Mouse (Mus musculus) embryonic facial prominence, embryonic 13.5 days (tissue): ENCODE data around the gene Clpx. TPM values are rescaled to one million over a fixed set of nuclear protein-coding genes. Genes with fewer than 3 reads are reported as not detected.
A peak's percentile ranks its signal among the peaks of the same experiment; 100 is the strongest.
"Not testable (repeated sequence)": the region's sequence is repeated elsewhere in the genome, so short reads cannot be mapped to it uniquely, and the experiment has no call there.

Experiments used
- ATAC-seq: fragments of 200-750 bp; cut with Nextera tagmentation; 2 replicates; pipeline ENCODE4 v1.8.0; 2017; ENCODE audit warnings: low read depth; ENCODE audit not compliant: insufficient number of reproducible peaks, insufficient read depth, low FRiP score, low TSS enrichment
- H3K27ac ChIP-seq: fragments of 300-500 bp; sonication (generic); 2 replicates; pipeline ENCODE4 v1.5.1; 2015; ENCODE audit warnings: moderate library complexity, mild to moderate bottlenecking, inconsistent platforms
- H3K27me3 ChIP-seq: fragments of 300-500 bp; sonication (generic); 2 replicates; pipeline ENCODE4 v1.6.1; 2015; ENCODE audit warnings: mild to moderate bottlenecking, inconsistent platforms
- H3K36me3 ChIP-seq: fragments of 300-500 bp; sonication (generic); 2 replicates; pipeline ENCODE4 v1.6.1; 2015; ENCODE audit warnings: mild to moderate bottlenecking, inconsistent platforms
- H3K4me1 ChIP-seq: fragments of 300-500 bp; sonication (generic); 2 replicates; pipeline ENCODE4 v1.6.1; 2015; ENCODE audit warnings: inconsistent platforms
- H3K4me2 ChIP-seq: fragments of 300-500 bp; sonication (generic); 2 replicates; pipeline ENCODE4 v1.6.1; 2015; ENCODE audit warnings: moderate library complexity, mild to moderate bottlenecking, inconsistent platforms
- H3K4me3 ChIP-seq: fragments of 300-500 bp; sonication (generic); 2 replicates; pipeline ENCODE4 v1.5.1; 2015; ENCODE audit warnings: mild to moderate bottlenecking, inconsistent platforms
- H3K9ac ChIP-seq: fragments of 300-500 bp; sonication (generic); 2 replicates; pipeline ENCODE4 v1.6.1; 2015; ENCODE audit warnings: mild to moderate bottlenecking, inconsistent platforms
- H3K9me3 ChIP-seq: fragments of 300-500 bp; sonication (generic); 2 replicates; pipeline ENCODE4 v1.6.1; 2016; ENCODE audit warnings: inconsistent platforms
- WGBS: fragments of 180-500 bp; shearing (Covaris S2); methylation state at CpG from one replicate; pipeline ENCODE4 v1.1.7; 2015; ENCODE audit warnings: mixed read lengths; 5-methylcytosine and 5-hydroxymethylcytosine counted together
- polyA plus RNA-seq: library from polyadenylated mRNA; unstranded; fragments of >200 nt; fragmentation: Nextera tagmentation; extraction: Ambion mirVana; gene quantifications from 2 replicates; pipeline ENCODE4 v1.2.1, GENCODE M21; 2015

Gene Clpx
- polyA plus RNA-seq, 1 experiment from 2014 or later: 56.2 TPM

DNA sequence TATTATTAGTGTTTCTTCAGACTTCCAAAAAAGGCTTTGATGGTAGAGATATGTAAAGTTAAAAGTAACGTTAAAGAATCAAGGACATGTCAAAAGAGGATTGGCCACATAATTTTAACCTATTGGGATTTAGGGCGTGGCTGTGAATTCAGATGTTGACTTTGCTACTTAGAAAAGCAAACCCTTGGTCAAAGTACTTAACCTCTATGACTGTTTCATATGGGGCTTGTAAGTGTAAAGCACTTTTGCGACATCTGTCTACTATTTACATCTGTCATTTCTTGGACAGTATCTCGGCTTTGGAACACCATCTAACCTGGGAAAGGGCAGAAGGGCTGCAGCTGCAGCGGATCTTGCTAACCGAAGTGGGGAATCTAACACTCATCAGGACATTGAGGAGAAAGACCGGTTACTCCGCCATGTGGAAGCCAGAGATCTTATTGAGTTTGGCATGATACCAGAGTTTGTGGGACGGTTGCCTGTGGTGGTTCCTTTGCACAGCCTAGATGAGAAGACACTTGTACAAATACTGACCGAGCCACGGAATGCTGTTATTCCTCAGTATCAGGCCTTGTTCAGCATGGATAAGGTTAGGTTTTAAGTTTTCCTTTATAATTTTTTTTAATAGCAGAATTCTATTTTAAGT is 28.3 kb downstream of the Clpx start:
- no peak overlapping the region for H3K9ac ChIP-seq
- 90% methylated on average over 11 of the region's 11 CpGs for WGBS
- H3K27me3 ChIP-seq: no peaks in the 10 kb centered on the region
- H3K4me1 ChIP-seq: no peaks in the 10 kb centered on the region
- no peak overlapping the region for H3K27ac ChIP-seq
- no peak overlapping the region for H3K4me2 ChIP-seq
- no peaks in the 10 kb centered on the region for H3K9me3 ChIP-seq
- H3K4me3 ChIP-seq: no peak overlapping the region
- H3K36me3 ChIP-seq: peaks cover 78% of the 10 kb centered on the region
- no peak for ATAC-seq

DNA sequence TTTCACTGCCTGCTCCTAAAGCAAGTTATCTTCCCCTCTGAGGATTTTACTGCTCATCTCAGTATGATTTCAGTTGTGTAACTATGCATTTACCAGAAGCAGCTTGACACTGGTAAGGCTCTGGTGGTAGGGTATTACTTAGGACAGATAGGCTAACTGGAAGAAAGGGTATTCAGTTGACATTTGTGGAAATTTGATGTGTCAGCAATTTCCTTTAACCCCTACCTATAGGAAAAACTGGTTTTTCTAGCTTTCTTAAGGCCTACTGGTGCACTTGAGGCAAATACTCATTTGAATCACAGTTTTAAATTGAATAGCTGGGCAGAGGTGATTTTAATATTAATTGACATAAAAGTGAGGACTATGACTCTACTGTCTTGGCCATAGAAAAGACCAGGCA is 31.9 kb downstream of the Clpx start:
- Histone ChIP-seq H3K36me3 (peaks cover 84% of the 10 kb centered on the region), H3K4me2 (no peak overlapping the region), H3K9me3 (no peaks in the 10 kb centered on the region), H3K27ac (no peak overlapping the region), H3K4me3 (no peak overlapping the region), H3K9ac (no peak overlapping the region), H3K27me3 (no peaks in the 10 kb centered on the region), H3K4me1 (no peaks in the 10 kb centered on the region)
- no peak for ATAC-seq

GRCm38 (mm10) chr9:65327371-65327770 is 33.3 kb downstream of the Clpx start:
- Histone ChIP-seq H3K27me3 (no peaks in the 10 kb centered on the region), H3K36me3 (peaks cover 79% of the 10 kb centered on the region)
- WGBS: 92% methylated on average over 2 of the region's 2 CpGs

DNA sequence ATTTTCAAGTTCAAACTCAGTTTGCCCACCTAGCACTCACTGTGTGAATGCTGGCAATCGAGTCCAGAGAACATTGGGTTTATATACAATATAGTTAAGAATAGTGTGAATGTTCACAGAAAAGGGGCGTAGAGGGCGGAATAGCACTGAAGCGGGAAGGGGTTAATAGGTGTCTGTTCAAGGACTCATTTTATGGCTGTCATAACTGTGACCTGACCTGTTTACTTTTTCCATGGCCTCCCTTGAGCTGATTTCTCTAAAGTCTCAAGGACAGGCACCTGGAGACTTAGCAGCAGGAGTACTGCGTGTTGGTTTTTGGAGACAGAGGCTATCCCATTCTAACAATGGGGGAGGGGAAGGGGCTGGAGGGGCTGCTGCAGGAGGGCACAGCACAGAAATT is 39.9 kb downstream of the Clpx start:
- H3K4me1 ChIP-seq: no peaks in the 10 kb centered on the region
- 92% methylated on average over 5 of the region's 5 CpGs for WGBS
- H3K4me3 ChIP-seq: no peak overlapping the region
- H3K27ac ChIP-seq: no peak overlapping the region
- no peak overlapping the region for H3K9ac ChIP-seq
- H3K27me3 ChIP-seq: no peaks in the 10 kb centered on the region
- H3K9me3 ChIP-seq: no peaks in the 10 kb centered on the region
- H3K36me3 ChIP-seq: peaks cover 21% of the 10 kb centered on the region
- ATAC-seq: no peak
- no peak overlapping the region for H3K4me2 ChIP-seq

More at GRCm38 (mm10) chr9:65327371-65327770, 33.3 kb downstream of the Clpx start:
- no peak overlapping the region for H3K9ac ChIP-seq
- no peak for ATAC-seq
- H3K4me1 ChIP-seq: no peaks in the 10 kb centered on the region
- no peaks in the 10 kb centered on the region for H3K9me3 ChIP-seq
- H3K4me2 ChIP-seq: no peak overlapping the region
- H3K27ac ChIP-seq: no peak overlapping the region
- H3K4me3 ChIP-seq: no peak overlapping the region

DNA sequence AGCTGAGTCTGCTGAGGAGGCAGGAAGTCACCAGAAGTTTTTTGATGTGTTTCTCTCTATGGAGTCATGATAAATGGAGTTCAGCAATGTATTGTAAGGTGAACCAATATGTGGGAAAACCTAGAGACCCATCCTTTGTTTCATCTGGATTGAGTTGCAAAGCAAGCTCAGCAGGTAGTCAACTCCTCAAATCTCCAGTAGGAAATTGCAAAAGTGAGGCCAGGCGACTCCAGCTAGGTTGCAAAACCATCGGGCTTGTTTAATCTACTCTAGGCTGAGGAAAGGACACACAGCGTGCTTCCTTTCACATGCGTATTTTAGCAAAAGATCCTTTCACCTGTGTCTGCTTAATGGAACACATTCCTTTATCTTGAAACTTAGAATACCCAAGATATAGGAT is 45.1 kb downstream of the Clpx start:
- H3K4me3 ChIP-seq: no peak overlapping the region
- H3K27me3 ChIP-seq: no peaks in the 10 kb centered on the region
- no peak overlapping the region for H3K9ac ChIP-seq
- WGBS: 84% methylated on average over 4 of the region's 4 CpGs
- H3K4me1 ChIP-seq: no peaks in the 10 kb centered on the region
- H3K9me3 ChIP-seq: 0 out of 2 replicates have a peak, but pooled peaks cover 4% of the 10 kb centered on the region
- no peak overlapping the region for H3K4me2 ChIP-seq
- H3K36me3 ChIP-seq: no peaks in the 10 kb centered on the region
- no peak for ATAC-seq
- no peak overlapping the region for H3K27ac ChIP-seq

GRCm38 (mm10) chr9:65340414-65340813 is 46.4 kb downstream of the Clpx start:
- Histone ChIP-seq H3K4me3 (no peak overlapping the region), H3K27ac (no peak overlapping the region), H3K9me3 (0 out of 2 replicates have a peak, but pooled peaks cover 4% of the 10 kb centered on the region), H3K27me3 (no peaks in the 10 kb centered on the region), H3K4me1 (no peaks in the 10 kb centered on the region), H3K9ac (no peak overlapping the region), H3K4me2 (no peak overlapping the region), H3K36me3 (no peaks in the 10 kb centered on the region)
- no peak for ATAC-seq
- 80% methylated on average over 2 of the region's 2 CpGs for WGBS

DNA sequence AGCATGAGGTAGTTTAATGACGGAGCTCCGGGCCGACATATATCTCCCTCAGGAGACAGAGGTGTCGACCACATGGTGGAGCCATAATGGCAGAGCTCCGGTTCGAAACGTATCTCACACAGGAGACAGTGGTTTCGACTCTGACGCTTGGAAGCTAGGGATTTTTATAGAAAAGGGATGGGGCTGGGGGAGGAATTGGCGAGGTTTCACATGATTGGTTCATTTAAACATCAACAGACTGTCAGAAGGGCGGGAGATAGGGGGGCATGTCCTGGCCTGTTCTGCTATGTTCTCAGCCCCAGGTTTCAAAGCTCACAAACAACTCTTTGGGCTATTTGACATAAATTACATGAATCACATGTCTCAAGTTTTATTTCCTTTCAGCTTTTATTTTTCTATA is 51.4 kb downstream of the Clpx start:
- peak overlapping the region; percentile 98 for H3K4me3 ChIP-seq
- peak overlapping the region; percentile 94 for H3K27ac ChIP-seq
- peaks cover 11% of the 10 kb centered on the region for H3K4me1 ChIP-seq
- not testable (repeated sequence) for ATAC-seq, H3K27me3 ChIP-seq, H3K36me3 ChIP-seq, H3K9me3 ChIP-seq
- WGBS: 71% methylated on average over 11 of the region's 11 CpGs
- peak overlapping the region; percentile 98 for H3K9ac ChIP-seq
- peak overlapping the region; percentile 75 for H3K4me2 ChIP-seq

GRCm38 (mm10) chr9:65345854-65346475 is 51.9 kb downstream of the Clpx start, which contains the start of gene Pdcd7:
TSS of gene Pdcd7 (plus strand) at chr9:65346104.
- no peaks in the 10 kb centered on the region for H3K9me3 ChIP-seq
- H3K4me3 ChIP-seq: peak within 1 kb of the TSS; percentile 98
- peak; percentile 86 for ATAC-seq
- H3K27ac ChIP-seq: peak within 1 kb of the TSS; percentile 94
- peak within 1 kb of the TSS; percentile 75 for H3K4me2 ChIP-seq
- peak within 1 kb of the TSS; percentile 98 for H3K9ac ChIP-seq
- H3K4me1 ChIP-seq: peaks cover 11% of the 10 kb centered on the region
- H3K27me3 ChIP-seq: no peaks in the 10 kb centered on the region
- H3K36me3 ChIP-seq: no peaks in the 10 kb centered on the region
- under 1% methylated on average over 59 of the region's 59 CpGs for WGBS

GRCm38 (mm10) chr9:65346476-65347111 is 52.5 kb downstream of the Clpx start:
- ATAC-seq: peak; percentile 48; the same call in 1 of the 2 replicates
- H3K4me2 ChIP-seq: peak overlapping the region; percentile 75
- H3K27me3 ChIP-seq: no peaks in the 10 kb centered on the region
- peaks cover 11% of the 10 kb centered on the region for H3K4me1 ChIP-seq
- no peaks in the 10 kb centered on the region for H3K36me3 ChIP-seq
- peak overlapping the region; percentile 94 for H3K27ac ChIP-seq
- WGBS: under 1% methylated on average over 74 of the region's 77 CpGs
- H3K9ac ChIP-seq: peak overlapping the region; percentile 98
- no peaks in the 10 kb centered on the region for H3K9me3 ChIP-seq
- H3K4me3 ChIP-seq: peak overlapping the region; percentile 98

GRCm38 (mm10) chr9:65347112-65347850 is 53.2 kb downstream of the Clpx start:
- peak overlapping the region; percentile 75 for H3K4me2 ChIP-seq
- 40% methylated on average over 8 of the region's 8 CpGs for WGBS
- H3K27me3 ChIP-seq: no peaks in the 10 kb centered on the region
- no peak for ATAC-seq
- H3K4me1 ChIP-seq: peaks cover 11% of the 10 kb centered on the region
- no peaks in the 10 kb centered on the region for H3K36me3 ChIP-seq
- no peak overlapping the region for H3K27ac ChIP-seq
- peak overlapping the region; percentile 98 for H3K4me3 ChIP-seq
- peak overlapping the region; percentile 98 for H3K9ac ChIP-seq
- no peaks in the 10 kb centered on the region for H3K9me3 ChIP-seq

DNA sequence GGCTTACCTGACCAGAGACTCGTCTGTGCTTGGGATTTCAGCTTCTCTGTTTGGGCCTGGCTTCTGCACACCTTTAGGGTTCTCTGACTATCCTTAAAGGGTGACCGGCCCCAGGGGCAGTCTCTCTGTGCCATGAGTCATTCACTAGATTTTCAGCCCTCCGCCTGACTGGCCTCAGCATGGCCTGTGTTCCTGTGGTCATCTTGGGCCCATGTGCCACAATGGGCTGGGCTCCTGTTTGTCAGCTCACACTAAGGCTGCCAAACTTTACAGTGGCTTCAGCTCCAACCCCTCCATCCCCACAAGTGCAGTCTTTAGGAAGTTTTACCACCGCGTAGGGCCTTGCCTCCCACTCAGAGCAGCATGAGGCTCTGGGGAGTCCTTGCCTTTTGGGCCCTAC is 59.2 kb downstream of the Clpx start:
- Histone ChIP-seq H3K36me3 (peaks cover 40% of the 10 kb centered on the region), H3K4me2 (no peak overlapping the region), H3K4me3 (no peak overlapping the region), H3K27ac (no peak overlapping the region), H3K27me3 (no peaks in the 10 kb centered on the region), H3K4me1 (no peaks in the 10 kb centered on the region; the same call in 1 of the 2 replicates), H3K9me3 (no peaks in the 10 kb centered on the region), H3K9ac (0 out of 2 replicates have a peak overlapping the region, but pooled peaks have one; percentile 21)
- no peak for ATAC-seq
- WGBS: 90% methylated on average over 5 of the region's 5 CpGs
